Mouse (Mus musculus): ENCODE measurements around the gene Nemf. TPM values are rescaled to one million over a fixed set of nuclear protein-coding genes. Genes with fewer than 3 reads are reported as not detected.

Nemf gene
- polyA plus RNA-seq, 1 experiment from 2014 or later: 69.9 TPM

DNA sequence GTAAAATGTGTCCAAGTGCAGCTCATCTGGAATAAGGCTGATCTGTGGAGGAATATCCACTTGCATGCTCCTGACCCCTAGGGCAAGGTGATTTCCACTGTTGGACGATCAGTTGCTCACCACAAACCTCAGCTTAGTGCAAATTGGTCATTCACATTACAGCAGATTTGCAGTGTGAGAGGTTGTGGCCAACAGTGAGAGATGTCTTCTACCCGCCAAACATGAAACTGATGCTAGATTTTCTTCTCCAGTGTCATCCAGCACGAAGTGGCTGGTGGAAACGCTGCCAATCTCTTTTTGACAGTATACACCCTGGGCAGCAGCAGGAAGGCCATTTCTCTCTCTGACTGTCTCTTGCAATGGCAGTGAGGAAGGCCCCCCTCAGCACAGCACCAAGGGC is 61.3 kb downstream of the Nemf start:
- no peak overlapping the region; the same call in 1 of the 2 replicates for H3K4me3 ChIP-seq (ENCODE audit: low read depth, low read length)

GRCm38 (mm10) chr12:69294936-69295335 is 62.0 kb downstream of the Nemf start:
- no peak for ATAC-seq (replicated peaks; ENCODE audit: insufficient number of reproducible peaks, low FRiP score, low TSS enrichment)
- Histone ChIP-seq H3K4me2 (no peak overlapping the region), H3K4me1 (ENCODE audit: control insufficient read depth, insufficient read depth, low read length) (peaks cover 16% of the 10 kb centered on the region; the same call in 1 of the 2 replicates), H3K9me3 (replicated peaks; ENCODE audit: control insufficient read depth, low read length) (no peaks in the 10 kb centered on the region), H3K4me3 (ENCODE audit: low read depth, low read length) (no peak overlapping the region), H3K36me3 (ENCODE audit: control insufficient read depth, insufficient read depth, low read length) (no peaks in the 10 kb centered on the region), H3K27me3 (ENCODE audit: control insufficient read depth, insufficient read depth, low read length) (no peaks in the 10 kb centered on the region), H3K27ac (ENCODE audit: low read depth, low read length) (no peak overlapping the region; the same call in 1 of the 2 replicates), H3K9ac (ENCODE audit: low read depth, low read length) (no peak overlapping the region)
- 85% methylated on average over 2 of the region's 2 CpGs for WGBS (ENCODE audit: insufficient replicate concordance)

More for the DNA sequence above, 61.3 kb downstream of the Nemf start:
- peaks cover 16% of the 10 kb centered on the region; the same call in 1 of the 2 replicates for H3K4me1 ChIP-seq (ENCODE audit: control insufficient read depth, insufficient read depth, low read length)
- peak overlapping the region; percentile 94 for H3K27ac ChIP-seq (ENCODE audit: low read depth, low read length)
- 82% methylated on average over 4 of the region's 4 CpGs for WGBS (ENCODE audit: insufficient replicate concordance)
- no peak for ATAC-seq (replicated peaks; ENCODE audit: insufficient number of reproducible peaks, low FRiP score, low TSS enrichment)
- no peaks in the 10 kb centered on the region for H3K9me3 ChIP-seq (replicated peaks; ENCODE audit: control insufficient read depth, low read length)
- peak overlapping the region; percentile 86 for H3K4me2 ChIP-seq
- no peaks in the 10 kb centered on the region for H3K27me3 ChIP-seq (ENCODE audit: control insufficient read depth, insufficient read depth, low read length)
- no peak overlapping the region for H3K9ac ChIP-seq (ENCODE audit: low read depth, low read length)
- peaks cover 3% of the 10 kb centered on the region; the same call in 1 of the 2 replicates for H3K36me3 ChIP-seq (ENCODE audit: control insufficient read depth, insufficient read depth, low read length)

DNA sequence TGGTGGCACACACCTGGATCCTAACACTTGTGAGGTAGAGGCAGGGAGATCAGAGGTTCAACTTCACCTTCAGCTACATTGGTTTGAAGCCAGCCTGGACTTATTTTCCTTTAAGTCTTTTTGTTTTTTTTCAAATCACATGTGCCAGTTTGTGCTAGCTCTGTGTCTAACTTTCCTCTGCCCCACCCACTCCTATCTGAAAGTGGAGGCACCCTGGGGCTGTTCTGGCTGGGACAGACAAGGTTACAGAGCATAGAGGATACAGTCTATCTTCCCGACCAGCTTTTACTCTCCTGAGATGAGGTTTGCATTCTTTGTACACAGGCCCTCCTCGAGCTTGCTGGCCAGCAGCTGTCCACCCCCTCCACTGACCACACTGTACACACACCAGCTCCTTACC is 63.1 kb downstream of the Nemf start:
- H3K4me2 ChIP-seq: no peak overlapping the region
- H3K36me3 ChIP-seq (ENCODE audit: control insufficient read depth, insufficient read depth, low read length): no peaks in the 10 kb centered on the region
- peak; percentile 80 for ATAC-seq (replicated peaks; ENCODE audit: insufficient number of reproducible peaks, low FRiP score, low TSS enrichment)
- 30% methylated on average over 2 of the region's 2 CpGs for WGBS (ENCODE audit: insufficient replicate concordance)
- no peaks in the 10 kb centered on the region for H3K9me3 ChIP-seq (replicated peaks; ENCODE audit: control insufficient read depth, low read length)
- no peak overlapping the region for H3K4me3 ChIP-seq (ENCODE audit: low read depth, low read length)
- H3K27me3 ChIP-seq (ENCODE audit: control insufficient read depth, insufficient read depth, low read length): no peaks in the 10 kb centered on the region
- H3K27ac ChIP-seq (ENCODE audit: low read depth, low read length): peak overlapping the region; percentile 75
- 0 out of 2 replicates have a peak overlapping the region, but pooled peaks have one; percentile 10 for H3K9ac ChIP-seq (ENCODE audit: low read depth, low read length)
- H3K4me1 ChIP-seq (ENCODE audit: control insufficient read depth, insufficient read depth, low read length): peaks cover 8% of the 10 kb centered on the region; the same call in 1 of the 2 replicates

DNA sequence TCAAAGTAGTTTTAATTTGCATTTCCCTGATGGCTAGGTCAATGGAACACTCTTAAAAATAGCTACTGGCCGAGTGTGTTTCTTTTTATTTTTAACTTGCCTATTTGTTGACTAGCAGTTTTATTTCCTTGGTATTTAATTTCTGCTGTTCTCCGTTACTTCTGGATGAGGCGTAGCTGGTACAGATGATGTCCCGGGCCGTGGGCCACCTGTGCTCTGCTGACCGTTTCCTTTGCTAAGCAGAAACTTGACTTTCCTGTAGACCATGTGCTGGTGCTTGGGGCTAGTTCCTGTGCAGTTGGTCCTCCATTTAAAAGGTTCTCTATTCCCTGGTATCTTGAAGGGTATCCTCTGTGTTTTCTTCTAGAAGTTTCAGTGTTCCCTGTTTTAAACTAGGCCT is 64.6 kb downstream of the Nemf start:
- Histone ChIP-seq H3K9ac (ENCODE audit: low read depth, low read length) (no peak overlapping the region), H3K9me3 (replicated peaks; ENCODE audit: control insufficient read depth, low read length) (no peaks in the 10 kb centered on the region), H3K4me2 (no peak overlapping the region), H3K4me1 (ENCODE audit: control insufficient read depth, insufficient read depth, low read length) (no peaks in the 10 kb centered on the region; the same call in 1 of the 2 replicates), H3K4me3 (ENCODE audit: low read depth, low read length) (no peak overlapping the region), H3K27ac (ENCODE audit: low read depth, low read length) (no peak overlapping the region), H3K36me3 (ENCODE audit: control insufficient read depth, insufficient read depth, low read length) (no peaks in the 10 kb centered on the region), H3K27me3 (ENCODE audit: control insufficient read depth, insufficient read depth, low read length) (no peaks in the 10 kb centered on the region)
- ATAC-seq (replicated peaks; ENCODE audit: insufficient number of reproducible peaks, low FRiP score, low TSS enrichment): no peak
- 83% methylated on average over 6 of the region's 6 CpGs for WGBS (ENCODE audit: insufficient replicate concordance)

DNA sequence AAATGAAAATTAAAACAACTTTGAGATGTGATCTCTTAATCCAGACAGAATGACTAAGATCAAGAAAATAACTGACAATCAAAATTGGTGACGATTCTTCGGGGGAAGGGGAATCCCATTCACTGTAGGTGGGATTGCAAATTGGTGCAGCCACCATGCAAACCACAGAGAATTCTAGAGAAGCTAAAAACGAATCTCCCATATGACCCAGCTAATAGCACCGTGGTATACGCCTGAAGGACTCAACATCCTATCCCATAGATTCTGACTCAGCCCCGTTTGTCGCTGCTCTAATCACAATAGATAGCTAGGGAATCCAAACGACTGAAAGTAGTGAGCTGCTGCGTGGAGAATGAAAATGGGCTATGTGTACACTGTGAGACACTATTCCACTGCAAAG is 68.3 kb downstream of the Nemf start:
- no peaks in the 10 kb centered on the region for H3K36me3 ChIP-seq (ENCODE audit: control insufficient read depth, insufficient read depth, low read length)
- 60% methylated on average over 9 of the region's 9 CpGs for WGBS (ENCODE audit: insufficient replicate concordance)
- H3K9me3 ChIP-seq (replicated peaks; ENCODE audit: control insufficient read depth, low read length): no peaks in the 10 kb centered on the region
- no peak overlapping the region for H3K27ac ChIP-seq (ENCODE audit: low read depth, low read length)
- no peaks in the 10 kb centered on the region for H3K4me1 ChIP-seq (ENCODE audit: control insufficient read depth, insufficient read depth, low read length)
- no peak overlapping the region for H3K4me3 ChIP-seq (ENCODE audit: low read depth, low read length)
- H3K4me2 ChIP-seq: no peak overlapping the region
- no peaks in the 10 kb centered on the region for H3K27me3 ChIP-seq (ENCODE audit: control insufficient read depth, insufficient read depth, low read length)
- no peak for ATAC-seq (replicated peaks; ENCODE audit: insufficient number of reproducible peaks, low FRiP score, low TSS enrichment)
- no peak overlapping the region for H3K9ac ChIP-seq (ENCODE audit: low read depth, low read length)

DNA sequence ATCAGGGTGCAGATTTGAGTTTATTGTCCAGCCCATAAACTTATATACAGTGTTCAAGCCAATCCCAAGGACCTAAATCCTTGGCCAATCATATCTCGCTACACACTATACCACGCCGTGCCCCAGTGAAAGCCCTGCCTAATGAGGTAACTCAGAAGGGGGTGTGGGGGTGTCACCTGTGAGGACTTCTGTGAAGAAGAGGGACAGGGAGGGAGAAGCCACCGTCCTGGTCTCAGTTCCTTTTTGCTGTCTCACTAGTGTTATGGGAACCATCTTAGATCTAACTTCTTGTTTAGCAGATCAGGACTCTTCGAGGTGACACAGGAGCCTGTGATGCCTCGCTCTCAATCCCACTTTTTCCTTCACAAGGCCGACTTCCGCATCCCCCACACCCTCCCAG is 69.4 kb downstream of the Nemf start:
- H3K4me1 ChIP-seq (ENCODE audit: control insufficient read depth, insufficient read depth, low read length): no peaks in the 10 kb centered on the region
- H3K36me3 ChIP-seq (ENCODE audit: control insufficient read depth, insufficient read depth, low read length): no peaks in the 10 kb centered on the region
- H3K4me3 ChIP-seq (ENCODE audit: low read depth, low read length): no peak overlapping the region
- no peaks in the 10 kb centered on the region for H3K27me3 ChIP-seq (ENCODE audit: control insufficient read depth, insufficient read depth, low read length)
- H3K4me2 ChIP-seq: no peak overlapping the region
- WGBS (ENCODE audit: insufficient replicate concordance): 84% methylated on average over 8 of the region's 8 CpGs
- ATAC-seq (replicated peaks; ENCODE audit: insufficient number of reproducible peaks, low FRiP score, low TSS enrichment): no peak
- no peak overlapping the region for H3K9ac ChIP-seq (ENCODE audit: low read depth, low read length)
- no peaks in the 10 kb centered on the region for H3K9me3 ChIP-seq (replicated peaks; ENCODE audit: control insufficient read depth, low read length)
- H3K27ac ChIP-seq (ENCODE audit: low read depth, low read length): no peak overlapping the region

GRCm38 (mm10) chr12:69283146-69283545 is 73.8 kb downstream of the Nemf start:
- Histone ChIP-seq H3K4me2 (no peak overlapping the region), H3K4me3 (ENCODE audit: low read depth, low read length) (no peak overlapping the region), H3K27ac (ENCODE audit: low read depth, low read length) (no peak overlapping the region), H3K9me3 (replicated peaks; ENCODE audit: control insufficient read depth, low read length) (no peaks in the 10 kb centered on the region), H3K9ac (ENCODE audit: low read depth, low read length) (no peak overlapping the region), H3K36me3 (ENCODE audit: control insufficient read depth, insufficient read depth, low read length) (no peaks in the 10 kb centered on the region), H3K4me1 (ENCODE audit: control insufficient read depth, insufficient read depth, low read length) (no peaks in the 10 kb centered on the region), H3K27me3 (ENCODE audit: control insufficient read depth, insufficient read depth, low read length) (no peaks in the 10 kb centered on the region)
- no peak for ATAC-seq (replicated peaks; ENCODE audit: insufficient number of reproducible peaks, low FRiP score, low TSS enrichment)
- 80% methylated on average over 7 of the region's 7 CpGs for WGBS (ENCODE audit: insufficient replicate concordance)

DNA sequence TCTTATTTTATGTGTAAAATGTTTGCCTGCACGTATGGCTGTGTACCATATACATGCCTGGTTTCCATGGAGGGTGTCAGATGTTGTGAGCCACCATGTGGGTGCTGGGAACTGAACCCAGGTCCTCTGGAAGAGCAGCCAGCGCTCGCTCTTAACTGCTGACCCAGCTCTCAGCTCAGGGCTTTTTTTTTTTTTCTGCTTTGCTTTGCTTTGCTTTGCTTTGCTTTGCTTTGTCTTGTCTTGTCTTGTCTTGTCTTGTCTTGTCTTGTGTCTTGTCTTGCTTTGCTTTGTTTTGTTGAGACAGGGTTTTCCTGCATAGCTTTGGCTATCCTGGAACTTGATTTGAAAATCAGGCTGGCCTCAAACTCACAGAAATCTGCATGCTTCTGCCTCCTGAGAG is 76.0 kb downstream of the Nemf start:
- Histone ChIP-seq H3K9me3 (replicated peaks; ENCODE audit: control insufficient read depth, low read length) (no peaks in the 10 kb centered on the region), H3K27me3 (ENCODE audit: control insufficient read depth, insufficient read depth, low read length) (no peaks in the 10 kb centered on the region), H3K27ac (ENCODE audit: low read depth, low read length) (no peak overlapping the region), H3K4me3 (ENCODE audit: low read depth, low read length) (no peak overlapping the region), H3K4me2 (no peak overlapping the region), H3K4me1 (ENCODE audit: control insufficient read depth, insufficient read depth, low read length) (no peaks in the 10 kb centered on the region), H3K36me3 (ENCODE audit: control insufficient read depth, insufficient read depth, low read length) (no peaks in the 10 kb centered on the region), H3K9ac (ENCODE audit: low read depth, low read length) (no peak overlapping the region)
- ATAC-seq (replicated peaks; ENCODE audit: insufficient number of reproducible peaks, low FRiP score, low TSS enrichment): no peak
- WGBS (ENCODE audit: insufficient replicate concordance): 88% methylated on average over 3 of the region's 3 CpGs

- no peaks in the 10 kb centered on the region for H3K4me1 ChIP-seq (ENCODE audit: control insufficient read depth, insufficient read depth, low read length)
- H3K9ac ChIP-seq (ENCODE audit: low read depth, low read length): no peak overlapping the region
- no peak overlapping the region for H3K4me2 ChIP-seq
- no peaks in the 10 kb centered on the region for H3K27me3 ChIP-seq (ENCODE audit: control insufficient read depth, insufficient read depth, low read length)
- WGBS (ENCODE audit: insufficient replicate concordance): 15% methylated on average over 1 of the region's 1 CpGs
- H3K4me3 ChIP-seq (ENCODE audit: low read depth, low read length): no peak overlapping the region
- H3K36me3 ChIP-seq (ENCODE audit: control insufficient read depth, insufficient read depth, low read length): no peaks in the 10 kb centered on the region
- ATAC-seq (replicated peaks; ENCODE audit: insufficient number of reproducible peaks, low FRiP score, low TSS enrichment): no peak
- peak overlapping the region; percentile 66 for H3K27ac ChIP-seq (ENCODE audit: low read depth, low read length)
- no peaks in the 10 kb centered on the region for H3K9me3 ChIP-seq (replicated peaks; ENCODE audit: control insufficient read depth, low read length)
These were observed 77.0 kb downstream of the Nemf start for GRCm38 (mm10) chr12:69279931-69280469.

Measured in heart, embryonic 11.5 days (tissue).